Mouse (Mus musculus) CH12.LX (cell line): ENCODE results near the gene Gdap2.

ENCODE experiments used
- CTCF ChIP-seq, 2 experiments: IDR thresholded peaks in 1 of 2; conservative IDR thresholded peaks in 1 of 2; 2 replicates each; pipeline ENCODE4 v1.5.1; 2011 to 2012; ENCODE audit warnings: low read depth in 2 of 2, low read length in 2 of 2, improper control_type of control experiment in 1 of 2, inconsistent platforms in 1 of 2, mild to moderate bottlenecking in 1 of 2, moderate library complexity in 1 of 2
- MAX ChIP-seq: IDR thresholded peaks from 2 replicates; pipeline ENCODE4 v1.6.1; 2011; ENCODE audit warnings: low read length, improper control_type of control experiment
- MXI1 ChIP-seq: IDR thresholded peaks from 2 replicates; pipeline ENCODE4 v1.6.1; 2011; ENCODE audit warnings: mild to moderate bottlenecking, low read depth, low read length, improper control_type of control experiment
- MYC ChIP-seq: IDR thresholded peaks from 2 replicates; pipeline ENCODE4 v1.6.1; 2011; ENCODE audit warnings: low read depth, mild to moderate bottlenecking, improper control_type of control experiment, low read length
- POLR2A ChIP-seq: IDR thresholded peaks from 2 replicates; pipeline ENCODE4 v1.6.1; 2011; ENCODE audit warnings: low read depth, mild to moderate bottlenecking, improper control_type of control experiment, low read length
- POLR2AphosphoS2 ChIP-seq: IDR thresholded peaks from 2 replicates; pipeline ENCODE4 v1.6.1; 2011; ENCODE audit warnings: low read depth, low read length, improper control_type of control experiment
- UBTF ChIP-seq: IDR thresholded peaks from 2 replicates; pipeline ENCODE4 v1.6.1; 2012; ENCODE audit warnings: low read depth, mild to moderate bottlenecking, inconsistent platforms, low read length, improper control_type of control experiment, moderate library complexity
- USF1 ChIP-seq: IDR thresholded peaks from 2 replicates; pipeline ENCODE4 v1.6.1; 2014; ENCODE audit warnings: low read depth, mild to moderate bottlenecking, inconsistent platforms, low read length, improper control_type of control experiment
- ZNF384 ChIP-seq: IDR thresholded peaks from 2 replicates; pipeline ENCODE4 v1.6.1; 2012; ENCODE audit warnings: low read depth, low read length, improper control_type of control experiment, inconsistent platforms

DNA sequence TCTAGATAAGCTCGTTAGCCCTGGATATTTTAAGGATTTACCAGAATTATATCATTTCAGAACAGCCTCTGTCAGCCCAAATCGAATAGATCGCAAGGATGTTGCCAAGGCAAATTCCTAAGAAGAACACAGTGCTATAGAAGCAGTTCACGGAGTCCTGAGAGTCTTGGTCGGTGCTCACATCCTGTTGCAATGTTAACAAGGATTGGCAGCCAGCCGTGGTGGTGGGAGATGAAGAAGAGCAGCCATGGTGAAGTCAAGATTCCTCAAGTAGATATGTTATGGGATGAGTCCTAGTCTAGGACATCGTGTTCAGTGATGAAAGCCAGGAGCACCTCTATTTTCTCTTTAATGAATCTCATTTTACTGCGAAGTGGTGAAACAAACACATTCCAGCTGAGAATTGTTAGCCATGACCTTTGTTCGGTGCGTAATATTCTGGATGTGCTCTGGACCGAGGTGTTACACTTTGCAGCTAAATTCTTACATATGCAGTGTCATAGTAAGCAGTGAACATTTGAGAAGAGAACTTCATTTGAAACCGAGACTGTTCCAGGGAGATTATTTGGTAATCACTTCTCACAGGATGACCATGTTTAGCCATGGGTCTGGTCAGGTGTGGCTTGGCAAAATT is 63.3 kb downstream of the Gdap2 start:
- no peak for TF ChIP-seq ZNF384
- no peak for TF ChIP-seq MXI1
- TF ChIP-seq USF1 = no peak
- no peak for TF ChIP-seq MYC
- TF ChIP-seq MAX = no peak
- no peak for TF ChIP-seq POLR2A
- TF ChIP-seq UBTF = no peak
- no peak for TF ChIP-seq CTCF (conservative IDR thresholded peaks at IDR 0.05 in 1 of 2, IDR thresholded peaks at IDR 0.05 in 1 of 2; ENCODE audit: low read depth in 2 of 2, low read length in 2 of 2)
- TF ChIP-seq POLR2AphosphoS2 = no peak
